Mouse (Mus musculus) midbrain, embryonic 14.5 days (tissue): ENCODE data around the gene Hspa4. TPM values are rescaled to one million over a fixed set of nuclear protein-coding genes. Genes with fewer than 3 reads are reported as not detected.
"Not testable (repeated sequence)": the region's sequence is repeated elsewhere in the genome, so short reads cannot be mapped to it uniquely, and the experiment has no call there.

Experiments
- ATAC-seq: fragments of 200-750 bp; cut with Nextera tagmentation; 2 replicates; pipeline ENCODE4 v1.8.0; 2017; ENCODE audit warnings: moderate number of reproducible peaks, moderate library complexity; ENCODE audit not compliant: low FRiP score, low TSS enrichment
- DNase-seq: peaks from one replicate; pipeline ENCODE4 v3.0.0-alpha.2; 2015
- H3K27ac ChIP-seq: fragments of 300-500 bp; sonication (generic); replicated peaks from 2 replicates; pipeline ENCODE4 v1.5.1; 2014; ENCODE audit warnings: mild to moderate bottlenecking, low read depth, low read length, moderate library complexity
- H3K27me3 ChIP-seq: fragments of 300-500 bp; sonication (generic); 2 replicates; pipeline ENCODE4 v1.6.1; 2014; ENCODE audit warnings: low read length, control low read depth, mixed read lengths; ENCODE audit not compliant: control insufficient read depth, insufficient read depth
- H3K36me3 ChIP-seq: fragments of 300-500 bp; sonication (generic); 2 replicates; pipeline ENCODE4 v1.6.1; 2014; ENCODE audit warnings: low read length, control low read depth; ENCODE audit not compliant: control insufficient read depth, insufficient read depth
- H3K4me1 ChIP-seq: fragments of 300-500 bp; sonication (generic); 2 replicates; pipeline ENCODE4 v1.6.1; 2014; ENCODE audit warnings: mild to moderate bottlenecking, antibody characterized with exemption, low read length, control low read depth; ENCODE audit not compliant: control insufficient read depth, insufficient read depth
- H3K4me2 ChIP-seq: fragments of 300-500 bp; sonication (generic); 2 replicates; pipeline ENCODE4 v1.6.1; 2014; ENCODE audit warnings: mild to moderate bottlenecking, low read length, moderate library complexity
- H3K4me3 ChIP-seq: fragments of 300-500 bp; sonication (generic); replicated peaks from 2 replicates; pipeline ENCODE4 v1.5.1; 2014; ENCODE audit warnings: low read depth, low read length
- H3K9ac ChIP-seq: fragments of 300-500 bp; sonication (generic); replicated peaks from 2 replicates; pipeline ENCODE4 v1.6.1; 2014; ENCODE audit warnings: mild to moderate bottlenecking, low read length, moderate library complexity
- H3K9me3 ChIP-seq: fragments of 300-500 bp; sonication (generic); 2 replicates; pipeline ENCODE4 v1.6.1; 2016; ENCODE audit warnings: low read length, control low read depth, mixed read lengths; ENCODE audit not compliant: control insufficient read depth
- WGBS: fragments of 180-500 bp; shearing (Covaris S2); extraction: QIAGEN DNeasy Blood & Tissue Kit; methylation state at CpG from one replicate; pipeline ENCODE4 v1.1.7; 2014; 5-methylcytosine and 5-hydroxymethylcytosine counted together
- polyA plus RNA-seq: library from polyadenylated mRNA; unstranded; fragments of >200 nt; fragmentation: Nextera tagmentation; extraction: Ambion mirVana; gene quantifications from 2 replicates; pipeline ENCODE4 v1.2.1, GENCODE M21; 2014

Hspa4 gene
- 42.2 and 57.4 TPM in 2 replicates for polyA plus RNA-seq

- peak within 1 kb of the TSS; percentile 84 for H3K4me2 ChIP-seq
- H3K9me3 ChIP-seq: no peaks in the 10 kb centered on the region
- H3K9ac ChIP-seq: peak within 1 kb of the TSS; percentile 96
- H3K4me1 ChIP-seq: peaks cover 29% of the 10 kb centered on the region
- 0 out of 2 replicates have a peak, but pooled peaks cover 3% of the 10 kb centered on the region for H3K36me3 ChIP-seq
- WGBS: under 1% methylated on average over 58 of the region's 58 CpGs
- peak within 1 kb of the TSS; percentile 95 for H3K4me3 ChIP-seq
- H3K27me3 ChIP-seq: no peaks in the 10 kb centered on the region
- H3K27ac ChIP-seq: peak within 1 kb of the TSS; percentile 94
- ATAC-seq (peak; percentile 97), DNase-seq (peak; percentile 100)
These were observed at the start of gene Hspa4 for GRCm38 (mm10) chr11:53300330-53301166. Gene Hspa4 (minus strand): TSS chr11:53300457.

- DNase-seq (no peak), ATAC-seq (no peak)
- Histone ChIP-seq H3K4me3 (no peak overlapping the region), H3K4me1 (peaks cover 4% of the 10 kb centered on the region; the same call in 1 of the 2 replicates), H3K4me2 (no peak overlapping the region), H3K27ac (no peak overlapping the region), H3K9ac (no peak overlapping the region), H3K9me3 (no peaks in the 10 kb centered on the region), H3K27me3 (no peaks in the 10 kb centered on the region), H3K36me3 (no peaks in the 10 kb centered on the region)
- 57% methylated on average over 2 of the region's 2 CpGs for WGBS
These were observed 45.5 kb upstream of the Hspa4 start for GRCm38 (mm10) chr11:53345738-53346137.

- H3K9me3 ChIP-seq: no peaks in the 10 kb centered on the region
- H3K27me3 ChIP-seq: no peaks in the 10 kb centered on the region
- H3K27ac ChIP-seq: no peak overlapping the region
- H3K36me3 ChIP-seq: no peaks in the 10 kb centered on the region
- DNase-seq: no peak
- no peak overlapping the region for H3K4me2 ChIP-seq
- H3K9ac ChIP-seq: no peak overlapping the region
- no peak overlapping the region for H3K4me3 ChIP-seq
- peaks cover 4% of the 10 kb centered on the region; the same call in 1 of the 2 replicates for H3K4me1 ChIP-seq
- ATAC-seq: no peak
- 48% methylated on average over 5 of the region's 5 CpGs for WGBS
These were observed 45.1 kb upstream of the Hspa4 start for GRCm38 (mm10) chr11:53345328-53345727.

- Histone ChIP-seq H3K4me2 (no peak overlapping the region), H3K36me3 (no peaks in the 10 kb centered on the region), H3K27ac (no peak overlapping the region), H3K27me3 (no peaks in the 10 kb centered on the region), H3K9me3 (no peaks in the 10 kb centered on the region), H3K4me1 (no peaks in the 10 kb centered on the region), H3K4me3 (no peak overlapping the region), H3K9ac (no peak overlapping the region)
- WGBS: 77% methylated on average over 5 of the region's 5 CpGs
- no peak for DNase-seq
- ATAC-seq: no peak
These were observed 42.5 kb upstream of the Hspa4 start for GRCm38 (mm10) chr11:53342711-53343110.

- 92% methylated on average over 10 of the region's 10 CpGs for WGBS
- not testable (repeated sequence) for H3K36me3 ChIP-seq, H3K9ac ChIP-seq, H3K4me1 ChIP-seq, H3K9me3 ChIP-seq, DNase-seq, ATAC-seq, H3K27ac ChIP-seq, H3K4me2 ChIP-seq, H3K4me3 ChIP-seq, H3K27me3 ChIP-seq
These were observed 40.8 kb upstream of the Hspa4 start for GRCm38 (mm10) chr11:53341019-53341418.

GRCm38 (mm10) chr11:53337684-53338083, 37.4 kb upstream of the Hspa4 start:
- H3K27ac ChIP-seq: no peak overlapping the region
- no peaks in the 10 kb centered on the region for H3K4me1 ChIP-seq
- no peaks in the 10 kb centered on the region for H3K9me3 ChIP-seq
- H3K9ac ChIP-seq: no peak overlapping the region
- ATAC-seq: no peak
- 73% methylated on average over 8 of the region's 8 CpGs for WGBS
- H3K27me3 ChIP-seq: no peaks in the 10 kb centered on the region
- no peak overlapping the region for H3K4me2 ChIP-seq
- no peak for DNase-seq
- peaks cover 7% of the 10 kb centered on the region for H3K36me3 ChIP-seq
- H3K4me3 ChIP-seq: no peak overlapping the region

- H3K9ac ChIP-seq: no peak overlapping the region
- WGBS: 70% methylated on average over 1 of the region's 1 CpGs
These were observed 36.7 kb upstream of the Hspa4 start for GRCm38 (mm10) chr11:53336924-53337323.

GRCm38 (mm10) chr11:53336182-53336571, 35.9 kb upstream of the Hspa4 start:
- H3K9me3 ChIP-seq: no peaks in the 10 kb centered on the region

More at GRCm38 (mm10) chr11:53336924-53337323, 36.7 kb upstream of the Hspa4 start:
- H3K27ac ChIP-seq: no peak overlapping the region
- H3K27me3 ChIP-seq: no peaks in the 10 kb centered on the region
- no peak overlapping the region for H3K4me2 ChIP-seq
- DNase-seq (no peak), ATAC-seq (no peak)
- no peaks in the 10 kb centered on the region for H3K4me1 ChIP-seq
- H3K36me3 ChIP-seq: peaks cover 15% of the 10 kb centered on the region
- H3K9me3 ChIP-seq: no peaks in the 10 kb centered on the region
- H3K4me3 ChIP-seq: no peak overlapping the region

More at GRCm38 (mm10) chr11:53336182-53336571, 35.9 kb upstream of the Hspa4 start:
- peaks cover 22% of the 10 kb centered on the region for H3K36me3 ChIP-seq
- H3K27me3 ChIP-seq: no peaks in the 10 kb centered on the region
- H3K27ac ChIP-seq: no peak overlapping the region
- ATAC-seq (no peak), DNase-seq (no peak)
- no peak overlapping the region for H3K9ac ChIP-seq
- no peaks in the 10 kb centered on the region for H3K4me1 ChIP-seq
- no peak overlapping the region for H3K4me3 ChIP-seq
- H3K4me2 ChIP-seq: no peak overlapping the region
